Mouse (Mus musculus) midbrain, embryonic 16.5 days (tissue): Measurements from ENCODE around the gene Pced1a. TPM values are rescaled to one million over a fixed set of nuclear protein-coding genes. Genes with fewer than 3 reads are reported as not detected.

Source experiments
- ATAC-seq: fragments of 200-750 bp; cut with Nextera tagmentation; 2 replicates; pipeline ENCODE4 v1.8.0; 2017; ENCODE audit warnings: moderate TSS enrichment
- H3K27ac ChIP-seq: fragments of 300-500 bp; sonication (generic); 2 replicates; pipeline ENCODE4 v1.5.1; 2014; ENCODE audit warnings: mild to moderate bottlenecking, low read length, mixed read lengths
- H3K27me3 ChIP-seq: fragments of 300-500 bp; sonication (generic); 2 replicates; pipeline ENCODE4 v1.6.1; 2014; ENCODE audit warnings: low read depth, low read length, mixed read lengths; ENCODE audit not compliant: control insufficient read depth, insufficient read depth
- H3K36me3 ChIP-seq: fragments of 300-500 bp; sonication (generic); 2 replicates; pipeline ENCODE4 v1.6.1; 2014; ENCODE audit warnings: mild to moderate bottlenecking, low read length, moderate library complexity, mixed read lengths; ENCODE audit not compliant: control insufficient read depth, insufficient read depth
- H3K4me1 ChIP-seq: fragments of 300-500 bp; sonication (generic); 2 replicates; pipeline ENCODE4 v1.6.1; 2014; ENCODE audit warnings: mild to moderate bottlenecking, low read length, mixed read lengths; ENCODE audit not compliant: control insufficient read depth, insufficient read depth
- H3K4me2 ChIP-seq: fragments of 300-500 bp; sonication (generic); 2 replicates; pipeline ENCODE4 v1.6.1; 2014; ENCODE audit warnings: mild to moderate bottlenecking, low read length, mixed read lengths
- H3K4me3 ChIP-seq: fragments of 300-500 bp; sonication (generic); 2 replicates; pipeline ENCODE4 v1.5.1; 2014; ENCODE audit warnings: low read depth, mild to moderate bottlenecking, low read length, moderate library complexity, mixed read lengths
- H3K9ac ChIP-seq: fragments of 300-500 bp; sonication (generic); 2 replicates; pipeline ENCODE4 v1.6.1; 2014; ENCODE audit warnings: low read depth, low read length, mixed read lengths
- H3K9me3 ChIP-seq: fragments of 300-500 bp; sonication (generic); replicated peaks from 2 replicates; pipeline ENCODE4 v1.6.1; 2014; ENCODE audit warnings: mild to moderate bottlenecking, low read length, mixed read lengths; ENCODE audit not compliant: control insufficient read depth, poor library complexity, severe bottlenecking
- WGBS: fragments of 180-500 bp; shearing (Covaris S2); extraction: QIAGEN DNeasy Blood & Tissue Kit; methylation state at CpG from one replicate; pipeline ENCODE4 v1.1.7; 2014; 5-methylcytosine and 5-hydroxymethylcytosine counted together
- polyA plus RNA-seq: library from polyadenylated mRNA; unstranded; fragments of >200 nt; fragmentation: Nextera tagmentation; extraction: Ambion mirVana; gene quantifications from 2 replicates; pipeline ENCODE4 v1.2.1, GENCODE M21; 2015

Gene Pced1a
- polyA plus RNA-seq = 15.4 and 15.7 TPM in 2 replicates

- under 1% methylated on average over 57 of the region's 58 CpGs for WGBS
- Histone ChIP-seq H3K4me1 (peaks cover 40% of the 10 kb centered on the region), H3K27me3 (no peaks in the 10 kb centered on the region), H3K9ac (peak within 1 kb of the TSS; percentile 73), H3K27ac (peak within 1 kb of the TSS; percentile 95), H3K36me3 (no peaks in the 10 kb centered on the region), H3K4me3 (peak within 1 kb of the TSS; percentile 86), H3K9me3 (no peaks in the 10 kb centered on the region), H3K4me2 (peak within 1 kb of the TSS; percentile 90)
- ATAC-seq = peak; percentile 96
Measured at GRCm38 (mm10) chr2:130424126-130424853, at the start of gene Pced1a, which contains the start of gene Vps16. TSS of gene Pced1a (minus strand) at chr2:130424701. TSS of gene Vps16 (plus strand) at chr2:130424339.

DNA sequence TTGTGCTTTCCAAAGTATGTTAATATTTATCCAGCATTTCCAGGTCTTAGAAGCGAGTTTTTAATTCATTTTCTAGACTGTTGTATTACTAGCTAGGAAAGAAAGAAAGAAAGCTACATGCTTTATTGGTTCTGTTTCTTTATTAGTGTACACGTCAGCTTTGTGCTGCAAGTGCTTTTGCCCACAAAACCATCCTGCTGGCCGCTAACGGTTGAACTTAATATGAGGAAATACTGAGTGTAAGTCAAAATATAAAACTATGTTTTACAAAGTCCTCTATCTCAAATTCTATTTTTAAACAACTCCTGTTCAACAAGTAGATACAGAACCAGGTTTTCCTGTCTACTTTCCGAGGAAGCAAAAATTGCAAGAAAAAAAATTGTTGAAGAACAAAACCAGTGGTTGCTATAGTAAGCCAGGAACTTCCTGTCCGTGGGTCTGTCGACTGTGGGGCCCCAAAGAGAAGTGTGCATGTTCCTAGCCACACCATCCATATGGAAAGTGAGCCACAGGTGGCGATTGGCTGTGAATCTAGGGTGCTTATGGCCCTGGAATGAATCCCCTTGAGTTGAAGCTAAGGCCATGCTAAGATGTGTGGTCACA is 48.5 kb upstream of the Pced1a start:
- Histone ChIP-seq H3K4me3 (no peak overlapping the region), H3K9ac (no peak overlapping the region), H3K4me2 (no peak overlapping the region), H3K27me3 (no peaks in the 10 kb centered on the region), H3K9me3 (no peaks in the 10 kb centered on the region), H3K36me3 (no peaks in the 10 kb centered on the region), H3K27ac (no peak overlapping the region), H3K4me1 (peaks cover 15% of the 10 kb centered on the region)
- 80% methylated on average over 8 of the region's 8 CpGs for WGBS
- no peak for ATAC-seq

- Histone ChIP-seq H3K9ac (no peak overlapping the region), H3K27ac (peak overlapping the region; percentile 43), H3K4me2 (no peak overlapping the region), H3K9me3 (no peaks in the 10 kb centered on the region), H3K4me3 (no peak overlapping the region), H3K4me1 (peaks cover 15% of the 10 kb centered on the region), H3K36me3 (no peaks in the 10 kb centered on the region), H3K27me3 (no peaks in the 10 kb centered on the region)
- ATAC-seq = peak; percentile 51; the same call in 1 of the 2 replicates
- 63% methylated on average over 2 of the region's 2 CpGs for WGBS
Measured at GRCm38 (mm10) chr2:130469935-130470334, 45.4 kb upstream of the Pced1a start.

DNA sequence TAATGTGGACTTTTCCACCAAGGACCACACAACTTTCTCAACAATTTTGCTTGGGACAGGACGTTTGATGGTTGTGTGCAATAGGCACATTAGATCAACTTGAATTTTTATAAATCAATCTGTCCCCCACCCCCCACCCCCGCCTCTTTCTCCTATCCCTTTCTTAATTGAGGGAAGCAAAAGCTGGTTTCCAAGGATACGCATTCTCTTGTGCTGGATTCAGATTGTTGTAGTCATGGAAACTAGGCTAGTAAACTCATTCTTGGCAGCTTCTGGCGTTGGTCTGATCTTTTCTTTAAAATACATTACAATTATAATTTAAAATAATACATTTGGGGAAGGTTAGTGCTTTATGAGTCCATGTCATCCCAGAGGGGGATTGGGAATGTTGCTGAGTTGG is 44.9 kb upstream of the Pced1a start:
- Histone ChIP-seq H3K4me1 (peaks cover 15% of the 10 kb centered on the region), H3K4me2 (no peak overlapping the region), H3K36me3 (no peaks in the 10 kb centered on the region), H3K9me3 (no peaks in the 10 kb centered on the region), H3K9ac (no peak overlapping the region), H3K4me3 (no peak overlapping the region), H3K27me3 (no peaks in the 10 kb centered on the region), H3K27ac (no peak overlapping the region)
- ATAC-seq = peak; percentile 42; the same call in 1 of the 2 replicates
- WGBS = 12% methylated on average over 4 of the region's 4 CpGs

DNA sequence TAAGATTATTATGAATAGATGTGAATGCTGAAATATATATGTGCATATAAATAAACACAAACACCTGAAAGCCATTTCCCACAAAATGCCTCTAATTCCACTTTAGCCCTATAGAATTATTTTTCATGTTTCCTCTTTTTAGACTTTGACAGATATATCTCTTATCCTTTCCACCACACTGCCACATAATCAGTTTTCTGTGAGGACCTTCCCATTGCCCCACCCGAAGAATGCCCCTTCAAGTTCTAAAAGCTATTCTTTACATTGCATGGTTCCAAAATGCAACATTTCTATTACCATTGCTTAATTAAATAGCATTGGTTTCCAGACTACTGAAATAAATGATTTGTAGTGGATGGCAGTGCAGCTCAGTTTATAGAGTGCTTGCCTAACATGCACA is 41.9 kb upstream of the Pced1a start:
- H3K27ac ChIP-seq = no peak overlapping the region
- no peaks in the 10 kb centered on the region for H3K36me3 ChIP-seq
- no peak overlapping the region for H3K4me2 ChIP-seq
- 91% methylated on average over 1 of the region's 1 CpGs for WGBS
- no peak overlapping the region for H3K9ac ChIP-seq
- H3K4me3 ChIP-seq = no peak overlapping the region
- no peaks in the 10 kb centered on the region for H3K27me3 ChIP-seq
- no peak for ATAC-seq
- no peaks in the 10 kb centered on the region for H3K9me3 ChIP-seq
- peaks cover 15% of the 10 kb centered on the region for H3K4me1 ChIP-seq

- no peaks in the 10 kb centered on the region for H3K27me3 ChIP-seq
- no peak overlapping the region for H3K4me2 ChIP-seq
- ATAC-seq = no peak
- no peak overlapping the region for H3K27ac ChIP-seq
- H3K36me3 ChIP-seq = no peaks in the 10 kb centered on the region
- H3K4me3 ChIP-seq = no peak overlapping the region
- H3K4me1 ChIP-seq = peaks cover 3% of the 10 kb centered on the region; the same call in 1 of the 2 replicates
- no peak overlapping the region for H3K9ac ChIP-seq
- no peaks in the 10 kb centered on the region for H3K9me3 ChIP-seq
- 80% methylated on average over 15 of the region's 15 CpGs for WGBS
Measured at GRCm38 (mm10) chr2:130461287-130462071, 37.0 kb upstream of the Pced1a start.

DNA sequence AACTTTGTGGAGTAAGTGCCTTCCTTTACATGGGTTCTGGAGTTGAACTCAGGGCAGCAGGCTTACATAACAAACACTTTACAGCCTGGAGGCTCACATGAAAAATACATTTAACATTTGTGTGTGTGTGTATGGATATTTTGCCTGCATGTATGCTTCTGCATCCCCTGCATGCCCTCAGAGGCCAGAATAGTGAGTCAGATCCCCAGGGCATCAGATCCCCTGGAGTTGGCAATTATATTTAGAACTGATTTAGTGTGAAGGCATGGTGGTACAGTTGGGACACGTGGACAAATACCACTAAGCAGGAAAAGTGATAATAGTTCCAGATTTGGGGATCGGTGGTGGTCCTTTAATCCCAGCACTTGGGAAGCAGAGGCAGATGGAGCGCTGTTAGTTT is 35.1 kb upstream of the Pced1a start:
- no peak for ATAC-seq
- Histone ChIP-seq H3K9ac (no peak overlapping the region), H3K36me3 (no peaks in the 10 kb centered on the region), H3K4me1 (peaks cover 3% of the 10 kb centered on the region), H3K9me3 (no peaks in the 10 kb centered on the region), H3K27ac (no peak overlapping the region), H3K4me2 (no peak overlapping the region), H3K4me3 (no peak overlapping the region), H3K27me3 (no peaks in the 10 kb centered on the region)
- 90% methylated on average over 3 of the region's 3 CpGs for WGBS

- WGBS = 90% methylated on average over 3 of the region's 3 CpGs
- H3K27me3 ChIP-seq = no peaks in the 10 kb centered on the region
- H3K9me3 ChIP-seq = no peaks in the 10 kb centered on the region
- ATAC-seq = no peak
- H3K4me2 ChIP-seq = no peak overlapping the region
- H3K4me3 ChIP-seq = no peak overlapping the region
- no peak overlapping the region for H3K9ac ChIP-seq
- peaks cover 5% of the 10 kb centered on the region for H3K4me1 ChIP-seq
- H3K36me3 ChIP-seq = no peaks in the 10 kb centered on the region
- no peak overlapping the region for H3K27ac ChIP-seq
Measured at GRCm38 (mm10) chr2:130457871-130458270, 33.4 kb upstream of the Pced1a start.
